Comparison of ENCODE assay signal across 8 mouse cellular contexts in the genomic region with DNA sequence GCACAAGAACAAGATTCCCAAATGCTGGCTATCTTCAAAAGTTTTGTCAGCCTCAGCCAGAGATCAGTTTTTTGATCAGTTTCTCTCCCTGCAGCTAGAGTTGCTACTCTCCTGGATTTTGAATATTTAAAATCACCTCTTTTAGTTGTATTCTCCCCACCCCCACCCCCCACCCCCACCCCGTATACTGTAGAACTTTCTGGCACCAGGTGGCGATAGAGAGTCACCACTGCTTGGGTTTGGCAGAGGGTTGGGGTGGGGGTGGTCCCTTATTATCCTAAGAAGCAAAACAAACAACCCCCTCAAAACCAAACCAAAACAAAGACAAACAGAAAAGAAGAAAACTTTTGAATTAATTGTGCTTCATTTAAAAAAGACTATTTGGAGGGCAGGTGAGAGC.
DNase-seq lines count a peak whose midpoint lies in the region; ATAC-seq lines count a peak whose summit lies in the region.

No protein-coding gene starts in this region.

- peak; percentile 16 for DNase-seq in adrenal gland, postnatal 14 days
- no peak for DNase-seq in adrenal gland, adult 2 months
- DNase-seq in kidney, adult 18-20 months, result peak; percentile 14
- DNase-seq in kidney, adult 11 months, result no peak
- peak; percentile 9 for DNase-seq in urinary bladder, postnatal 14 days (ENCODE audit: low spot score)
- DNase-seq in urinary bladder, postnatal 10 days (ENCODE audit: low spot score), result no peak
- no peak for DNase-seq in frontal cortex, adult 2 months (ENCODE audit: extremely low spot score in 1 of 2, low spot score in 1 of 2)

- no peak for ATAC-seq in cerebellum, adult (ENCODE audit: insufficient number of reproducible peaks, low FRiP score, low TSS enrichment)

Comparison
In these comparisons a context has a peak if more than half of its experiments do, and no peak if none do; other contexts are left out.
1. DNase-seq: peak in adrenal gland, postnatal 14 days (single experiment), kidney, adult 18-20 months (single experiment) and urinary bladder, postnatal 14 days (single experiment); none in adrenal gland, adult 2 months (single experiment), kidney, adult 11 months (single experiment), urinary bladder, postnatal 10 days (single experiment) and frontal cortex, adult 2 months (0 of 2).